Mouse (Mus musculus): Measurements from ENCODE around the gene Syn2.

The Syn2 gene

DNA sequence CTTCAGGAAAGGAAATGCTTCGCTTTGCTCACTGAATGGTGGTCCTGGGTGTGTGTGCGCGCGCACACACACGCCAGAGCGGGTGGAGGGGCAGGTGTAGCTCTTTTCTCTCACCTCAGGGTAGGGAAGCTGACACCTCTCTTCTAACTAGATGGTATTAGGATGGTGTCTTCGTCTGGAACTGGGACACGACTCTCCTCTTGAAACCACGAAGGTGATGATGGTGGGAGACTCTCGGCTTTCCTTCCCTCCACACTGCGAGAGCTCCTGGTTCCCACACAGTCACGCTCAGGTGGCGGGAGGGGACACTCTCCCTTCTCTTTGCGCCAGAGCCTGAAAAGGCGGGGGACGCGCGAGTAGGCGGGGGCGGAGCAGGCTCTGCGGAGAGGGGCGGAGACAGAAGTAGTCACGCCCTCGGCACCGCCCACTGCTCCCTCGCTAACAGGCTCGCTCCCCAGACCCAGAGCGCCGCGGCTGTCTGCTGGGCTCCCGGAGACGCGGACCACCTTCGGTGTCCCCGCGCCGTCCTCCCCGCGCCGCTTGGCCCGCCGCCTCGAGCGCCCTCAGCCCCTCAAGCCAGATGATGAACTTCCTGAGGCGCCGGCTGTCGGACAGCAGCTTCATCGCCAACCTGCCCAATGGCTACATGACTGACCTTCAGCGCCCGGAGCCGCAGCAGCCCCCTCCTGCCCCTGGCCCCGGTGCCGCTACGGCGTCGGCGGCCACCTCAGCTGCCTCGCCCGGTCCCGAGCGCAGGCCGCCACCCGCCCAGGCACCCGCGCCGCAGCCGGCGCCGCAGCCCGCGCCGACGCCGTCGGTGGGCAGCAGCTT, at the start of gene Syn2:
Gene Syn2 (plus strand): TSS at position 402 of the 831 bp plus-strand sequence.
- DNase-seq: peak; percentile 97 to 98

DNA sequence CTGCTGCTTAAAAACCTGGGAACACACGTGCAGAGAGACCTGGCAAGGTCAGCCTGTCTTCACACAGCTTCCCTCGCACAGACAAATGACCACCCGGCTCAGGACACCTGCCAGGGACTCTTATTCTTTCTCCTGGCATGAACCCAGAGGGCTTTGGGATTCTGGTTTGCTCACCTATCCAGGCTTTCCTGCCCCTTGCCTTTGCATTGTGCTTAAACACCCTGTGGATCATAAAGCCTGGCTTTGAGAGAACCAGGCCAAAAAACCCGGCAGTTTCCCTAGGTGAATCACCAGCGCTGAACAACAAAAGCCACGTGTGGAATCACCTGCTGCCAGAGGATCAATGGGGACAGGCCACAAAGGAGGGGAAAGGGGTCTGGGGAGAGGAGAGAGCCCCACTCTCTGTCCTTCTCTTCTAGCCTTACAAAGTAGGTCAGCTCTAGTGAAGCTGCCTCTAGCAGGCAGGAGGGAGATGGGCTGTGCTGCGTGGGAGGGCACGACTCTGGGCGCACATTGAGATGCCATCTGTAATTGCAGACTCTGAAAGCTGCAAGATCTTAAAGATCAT, 49.3 kb upstream of the Syn2 start:
- DNase-seq: peak; percentile 86 to 87

DNA sequence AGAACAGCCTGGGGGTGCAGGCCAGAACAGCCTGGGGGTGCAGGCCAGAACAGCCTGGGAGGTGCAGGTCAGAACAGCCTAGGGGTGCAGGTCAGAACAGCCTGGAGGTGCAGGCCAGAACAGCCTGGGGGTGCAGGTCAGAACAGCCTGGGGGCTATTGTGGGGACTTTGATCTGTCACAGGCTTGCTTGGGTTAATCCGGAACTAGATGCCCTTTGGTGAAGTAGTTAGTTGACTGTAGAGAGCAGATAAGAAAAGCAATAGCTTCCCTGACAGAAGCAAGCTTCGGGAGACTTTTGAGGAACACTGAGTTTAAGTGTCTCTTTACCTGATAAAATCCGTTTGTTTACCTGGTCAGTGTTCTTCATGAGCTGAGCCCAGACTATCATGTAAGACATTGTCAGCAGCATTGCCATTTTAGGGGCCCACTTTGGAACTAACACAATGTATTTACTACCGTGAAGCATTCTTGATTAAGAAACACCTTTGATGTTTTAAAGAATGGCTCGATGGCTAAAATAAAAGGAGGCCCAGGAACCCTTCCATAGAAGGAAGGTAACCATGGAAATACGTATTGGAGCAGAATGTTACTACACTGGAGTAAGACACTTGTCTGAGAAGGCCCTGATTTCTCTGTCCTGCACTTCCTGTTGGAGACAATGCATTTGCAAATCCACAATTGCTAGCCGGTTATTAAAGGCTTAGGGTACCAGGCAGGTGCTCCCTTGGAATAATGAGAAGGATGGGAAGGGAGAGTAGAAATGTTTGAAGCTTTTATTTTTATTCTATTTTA, 46.2 kb upstream of the Syn2 start:
- DNase-seq: no peak

DNA sequence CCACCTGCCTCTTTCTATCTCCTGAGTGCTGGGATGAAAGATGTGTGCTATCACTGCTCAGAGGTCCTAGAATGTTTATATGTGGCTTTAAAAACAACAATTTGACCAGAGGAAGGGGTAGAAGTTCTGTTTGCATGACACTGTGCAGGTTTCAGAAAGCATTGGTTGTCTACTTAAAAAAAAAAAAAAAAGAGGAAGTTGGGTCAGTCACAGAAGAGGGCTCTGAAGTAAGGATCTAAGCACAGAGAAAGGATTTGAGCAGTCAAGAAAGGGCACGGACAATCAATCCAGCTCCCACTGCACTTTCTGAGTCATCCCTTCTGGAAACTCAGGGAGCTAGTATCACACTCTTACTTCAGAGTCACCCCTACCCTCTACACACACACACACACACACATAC, 43.0 kb upstream of the Syn2 start:
- no peak for DNase-seq

DNA sequence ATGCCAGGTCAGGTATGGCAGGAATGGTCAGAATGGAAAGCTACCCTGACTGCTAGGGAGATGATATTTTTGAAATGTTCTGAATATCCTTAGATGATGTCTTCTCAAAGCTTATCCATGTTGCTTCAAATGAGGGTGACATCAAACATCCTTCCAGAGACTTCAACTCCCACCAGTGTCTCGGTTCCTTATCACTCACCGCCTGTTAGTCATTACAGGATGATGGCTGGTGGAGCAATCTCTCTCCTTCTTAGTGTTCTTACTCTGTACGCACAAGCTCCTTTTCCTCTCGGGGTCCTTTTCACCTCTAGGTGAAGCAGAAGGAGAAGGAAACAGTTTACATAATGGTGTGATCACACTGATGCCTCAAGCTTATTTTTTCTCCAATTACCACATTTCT, 32.2 kb upstream of the Syn2 start:
- DNase-seq: no peak

DNA sequence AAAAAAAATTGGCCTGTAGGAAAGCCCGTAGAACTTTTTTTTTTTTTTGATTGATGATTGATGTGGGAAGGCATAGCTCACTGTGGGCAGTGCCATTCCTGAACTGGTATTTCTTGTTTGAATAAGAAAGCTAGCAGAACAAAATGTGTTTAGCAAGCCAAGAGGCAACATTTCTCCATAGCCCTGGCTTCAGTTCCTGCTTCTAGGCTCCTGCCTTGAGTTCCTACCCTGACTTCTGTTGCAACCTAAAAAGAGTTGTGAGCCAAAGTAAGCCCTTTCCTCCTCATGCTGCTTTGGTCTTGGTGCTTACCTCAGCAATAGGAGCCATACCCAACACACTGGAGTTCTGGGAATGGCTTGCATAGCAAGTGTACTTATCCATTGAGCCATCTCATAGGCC, 23.3 kb upstream of the Syn2 start:
- no peak for DNase-seq

DNA sequence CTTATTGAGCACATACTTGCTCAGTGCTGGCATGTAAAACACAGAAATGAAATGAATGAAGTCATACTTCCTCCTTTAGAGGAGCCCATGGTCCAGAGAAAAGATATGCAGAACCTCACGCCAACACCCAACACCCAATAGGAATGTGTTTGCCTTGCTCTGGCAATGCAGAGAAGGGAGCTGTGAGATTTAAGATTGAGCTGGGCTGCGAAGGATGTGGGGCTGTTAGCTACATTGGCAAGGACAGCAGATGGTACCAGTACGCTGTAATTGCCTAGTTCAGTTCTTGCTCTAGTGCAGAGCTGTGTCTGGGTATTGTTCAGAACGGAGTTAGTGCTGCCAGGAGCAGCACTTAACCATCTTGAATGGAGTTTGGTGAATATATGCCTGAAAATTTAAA, 12.5 kb upstream of the Syn2 start:
- peak in 1 of 2 experiments; percentile 13 for DNase-seq

DNA sequence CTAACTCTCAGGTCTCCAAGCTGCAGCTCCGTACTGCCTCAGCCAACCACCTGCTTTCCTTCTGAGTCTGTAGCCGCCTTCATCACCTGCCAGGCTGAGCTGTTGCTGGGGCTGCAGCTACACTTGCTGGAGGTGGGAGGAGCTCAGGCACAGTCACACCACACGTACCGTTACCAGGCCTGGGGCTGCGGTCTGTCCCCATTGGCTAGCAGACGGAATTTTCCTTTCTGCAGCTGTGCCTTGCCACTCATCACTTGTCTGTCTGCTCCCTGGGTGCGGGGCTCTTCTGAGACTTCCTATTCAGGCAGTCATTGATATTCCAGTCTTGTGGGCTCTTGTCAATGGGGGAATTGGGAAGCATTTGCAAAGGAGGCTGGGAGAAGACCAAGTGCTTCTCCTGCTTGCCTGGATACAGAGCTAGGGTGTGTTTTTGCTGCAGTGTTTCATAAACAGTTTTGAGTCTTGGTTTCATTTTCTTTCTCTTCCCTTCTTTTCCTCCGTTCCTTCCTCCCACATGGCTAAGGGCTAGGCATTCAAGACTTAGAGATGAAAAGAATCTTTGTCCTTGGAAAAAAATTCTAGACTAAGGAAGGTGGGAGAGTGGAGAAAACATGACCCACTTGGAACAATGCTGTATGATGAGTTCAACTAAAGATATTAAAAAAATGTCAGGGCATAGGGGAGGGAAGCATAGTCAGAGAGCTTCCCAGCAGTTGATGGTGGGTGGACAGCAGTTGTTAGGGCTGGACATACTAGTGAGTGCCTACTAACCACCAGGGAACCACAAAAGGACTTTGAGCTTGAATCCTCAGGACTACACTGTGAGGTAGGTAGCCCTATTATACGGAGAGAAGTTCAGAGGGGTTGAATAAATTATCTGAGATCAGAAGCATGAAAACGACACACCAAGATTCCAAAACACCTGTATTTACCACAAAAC, 11.2 kb upstream of the Syn2 start:
- DNase-seq: peak; percentile 49 to 55

DNA sequence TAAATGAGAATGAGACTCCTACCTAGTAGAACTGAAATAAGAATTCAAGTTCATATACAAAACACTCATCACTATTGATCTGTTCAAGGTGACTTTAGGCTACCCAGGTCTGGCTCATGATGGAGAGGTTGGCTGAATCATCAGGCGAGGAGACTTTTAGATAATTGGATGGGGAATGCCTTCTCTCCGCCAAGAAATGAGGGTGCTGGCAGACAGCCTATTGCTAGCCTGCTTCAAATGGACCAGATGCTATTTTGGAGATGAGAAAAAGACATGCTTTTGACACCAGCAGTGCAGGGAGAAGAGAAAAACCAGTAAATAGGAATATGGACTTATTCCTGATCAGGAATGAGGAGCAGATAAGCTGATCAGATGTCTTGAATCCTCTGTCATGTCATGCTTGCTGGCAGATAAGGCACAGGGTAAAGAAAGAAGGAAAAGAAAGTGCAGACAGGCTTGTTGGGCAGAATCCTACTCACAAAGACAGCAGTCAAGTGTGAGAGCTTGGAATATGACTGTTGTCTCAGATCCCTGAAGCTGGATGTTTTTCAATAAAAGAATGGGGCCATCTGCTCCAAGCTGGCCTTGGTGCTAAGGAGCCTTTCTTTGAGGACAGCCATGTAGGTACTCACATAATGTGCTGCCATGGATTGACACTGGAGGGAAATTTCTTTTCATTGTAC, 9.9 kb upstream of the Syn2 start:
- DNase-seq: peak; percentile 91 to 94

DNA sequence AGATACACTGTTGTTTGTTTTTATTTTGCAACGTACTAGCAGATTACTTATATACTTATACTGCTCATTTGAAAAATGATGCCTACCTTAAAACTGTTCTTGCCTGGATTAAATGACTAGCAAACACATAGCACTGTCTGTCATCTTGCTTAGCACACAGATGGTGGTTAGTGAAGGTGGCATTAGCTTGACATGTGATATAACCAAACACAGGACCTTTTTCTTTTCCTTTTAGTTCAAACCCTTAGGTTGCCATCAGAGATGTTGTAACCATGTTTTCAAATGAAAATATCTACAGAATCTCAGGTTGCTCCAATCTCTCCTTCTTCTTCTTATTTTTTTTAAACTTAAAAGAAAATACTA, 9.4 kb upstream of the Syn2 start:
- no peak for DNase-seq

DNA sequence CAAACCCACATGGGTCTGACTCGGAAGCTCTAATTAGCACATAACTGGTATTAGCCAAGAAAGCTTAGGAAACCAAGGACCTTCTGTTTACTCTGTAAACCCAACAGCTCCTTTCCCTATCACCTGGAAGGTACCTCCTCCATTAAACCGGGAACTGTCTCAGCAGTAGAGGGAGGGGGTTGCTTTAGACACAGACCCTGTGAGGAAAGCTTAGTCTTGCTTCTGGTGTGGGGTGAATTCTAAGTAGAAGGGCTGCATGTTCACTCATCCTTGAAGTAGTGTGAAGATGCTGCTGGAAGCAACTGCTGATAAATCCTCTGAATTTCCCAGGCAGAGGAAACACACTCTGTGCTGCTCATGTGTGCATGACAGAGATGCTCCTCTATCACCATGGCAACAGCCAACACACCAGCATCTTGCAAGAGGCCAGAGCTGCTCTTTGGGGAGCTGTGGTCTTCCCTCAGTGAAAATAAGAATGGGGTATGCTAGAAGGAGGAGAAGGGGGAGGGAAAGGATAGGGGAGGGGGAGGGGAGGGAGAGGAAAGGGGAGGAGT, 8.4 kb upstream of the Syn2 start:
- DNase-seq: peak; percentile 39 to 40

DNA sequence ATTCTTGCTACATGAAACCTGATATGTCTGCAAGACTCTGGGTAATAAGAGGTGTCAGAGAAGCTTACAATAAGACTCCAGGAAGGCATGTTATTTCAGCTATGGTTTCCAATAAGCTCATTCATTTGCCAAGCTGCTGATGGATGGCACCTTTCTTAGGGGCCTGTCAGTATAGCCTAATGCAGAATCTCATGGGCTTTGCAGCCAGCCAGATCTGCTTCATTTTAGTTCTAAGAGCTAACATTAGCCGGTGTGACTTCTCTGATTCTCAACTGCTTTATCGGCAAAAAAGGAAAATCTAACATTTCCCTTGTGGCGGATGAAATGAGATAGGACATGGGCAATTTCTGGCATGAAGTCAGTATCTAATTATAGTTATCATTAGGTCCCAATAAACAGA, 7.9 kb upstream of the Syn2 start:
- no peak for DNase-seq

DNA sequence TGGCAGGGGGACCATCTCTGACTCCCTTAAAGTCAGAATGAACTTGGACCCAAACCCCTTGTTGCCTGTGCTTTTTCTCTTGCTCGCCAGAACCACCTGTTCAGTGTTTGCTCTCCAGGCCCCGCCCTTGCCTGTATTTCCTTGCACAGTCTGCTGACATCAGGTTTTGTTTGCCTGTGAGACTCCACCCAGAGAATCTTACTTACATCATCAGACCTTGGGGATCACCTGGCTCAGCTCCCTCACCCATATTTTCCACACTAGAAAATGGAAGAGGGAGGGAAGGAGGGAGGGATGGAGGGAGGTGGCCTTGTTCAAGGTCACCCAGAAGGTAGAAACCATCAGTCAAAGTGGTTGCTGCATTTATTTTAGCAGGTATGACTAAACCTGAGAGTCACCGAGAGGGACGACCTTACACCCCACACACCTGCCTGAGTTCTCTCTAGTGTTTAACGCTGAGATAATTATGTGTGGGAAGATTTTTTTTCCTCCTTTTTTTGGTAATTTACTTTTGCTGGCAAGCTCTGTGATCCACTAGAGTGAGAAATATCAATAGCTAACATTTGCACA, 7.4 kb upstream of the Syn2 start:
- peak; percentile 23 to 26 for DNase-seq

DNA sequence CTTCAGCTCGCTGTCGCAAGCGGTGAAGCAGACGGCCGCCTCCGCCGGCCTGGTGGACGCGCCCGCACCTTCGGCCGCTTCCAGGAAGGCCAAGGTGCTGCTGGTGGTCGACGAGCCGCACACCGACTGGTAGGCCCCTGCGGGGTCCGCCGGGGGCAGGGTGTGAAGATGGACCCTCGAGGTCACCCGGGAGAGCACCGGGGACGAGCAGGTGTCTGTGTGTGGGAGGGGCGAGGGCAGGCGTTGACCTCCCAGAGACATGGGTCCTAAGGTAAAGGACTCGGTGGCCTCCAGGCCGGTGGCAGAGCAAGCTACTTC, 589 bp downstream of the Syn2 start:
- DNase-seq: no peak

DNA sequence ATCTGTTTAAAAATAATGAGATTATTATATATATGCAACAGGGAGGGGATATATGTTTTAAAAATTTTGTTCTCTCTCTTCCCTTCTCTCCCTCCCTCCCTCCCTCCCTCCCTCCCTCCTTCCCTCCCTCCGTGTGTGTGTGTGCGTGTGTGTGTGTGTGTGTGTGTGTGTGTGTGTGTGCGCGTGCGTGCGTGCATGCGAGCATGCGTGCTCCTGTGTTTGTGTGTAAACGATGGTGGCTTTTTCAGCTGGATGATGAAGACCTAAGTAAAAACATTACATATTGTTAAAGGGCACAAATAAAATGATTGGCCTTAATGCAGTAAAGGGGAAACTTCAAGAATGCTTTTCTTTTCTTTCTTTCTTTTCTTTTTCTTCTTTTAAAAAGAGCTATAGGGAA, 1.5 kb downstream of the Syn2 start:
- peak in 1 of 2 experiments; percentile 53 for DNase-seq

DNA sequence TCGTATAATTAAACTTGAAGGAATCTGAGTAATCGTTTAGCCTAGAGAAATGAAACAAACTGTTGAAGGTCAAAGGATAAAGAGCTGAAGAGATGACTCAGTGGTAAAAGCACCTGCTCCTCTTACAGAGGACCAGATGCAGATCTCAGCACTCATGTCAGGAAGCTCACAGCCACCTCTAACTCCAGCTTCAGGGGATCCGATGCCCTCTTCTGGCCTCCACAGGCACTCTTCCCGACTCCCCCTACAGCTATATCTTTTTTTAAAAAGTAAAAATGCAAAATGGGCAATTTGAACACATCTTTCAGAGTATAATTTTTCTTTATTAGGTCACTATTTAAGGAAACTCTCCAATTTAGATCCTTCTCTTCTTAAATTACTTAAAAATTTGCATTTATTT, 6.7 kb downstream of the Syn2 start:
- no peak for DNase-seq

DNA sequence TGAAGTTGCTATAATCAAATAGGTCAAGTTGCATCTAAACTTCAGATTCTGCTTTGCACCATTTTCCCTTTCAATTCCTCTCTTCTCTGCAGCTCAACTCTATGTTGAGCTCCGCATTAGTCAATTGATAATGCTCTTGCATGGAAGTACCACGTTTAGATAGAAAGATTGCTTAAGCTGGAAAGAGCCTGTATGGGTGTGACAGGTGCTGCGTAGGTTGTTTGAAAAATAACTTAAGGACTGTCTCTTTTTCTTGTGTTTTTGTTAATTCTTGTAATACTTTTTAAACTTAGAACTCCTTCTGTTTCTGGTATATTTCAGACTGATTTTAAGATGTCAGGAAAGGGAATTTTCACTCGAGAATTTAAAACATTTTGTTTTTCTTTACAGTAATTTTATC, 26.5 kb downstream of the Syn2 start:
- DNase-seq: no peak

DNA sequence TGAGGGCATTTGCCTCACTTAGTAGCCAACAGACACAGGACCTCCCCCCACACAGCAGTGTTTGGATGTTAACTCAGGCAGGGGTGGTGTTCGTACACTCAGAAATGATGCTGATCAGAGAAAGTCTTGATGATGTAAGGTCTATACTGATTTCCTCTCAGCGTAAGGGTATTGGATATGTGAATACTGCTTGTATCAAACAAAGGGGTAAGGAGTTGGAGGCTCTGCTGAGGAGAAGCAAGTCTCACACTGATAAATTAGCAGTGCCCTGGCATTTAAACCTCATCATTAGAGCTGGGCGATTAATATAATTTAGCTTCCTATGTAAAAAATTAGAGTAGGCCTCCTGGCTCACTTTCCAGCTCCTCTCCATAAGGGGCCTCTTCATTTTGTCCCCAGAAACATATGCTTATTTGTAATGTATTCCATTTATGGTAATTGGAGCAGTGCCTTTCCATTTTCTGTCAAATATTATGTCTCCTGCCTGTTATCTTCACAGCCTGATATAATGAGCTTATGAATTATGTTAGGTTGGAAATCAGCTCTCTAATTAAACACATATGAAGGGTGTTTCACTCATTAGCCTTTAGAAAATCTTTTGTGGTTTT, 31.3 kb downstream of the Syn2 start:
- DNase-seq: no peak

DNA sequence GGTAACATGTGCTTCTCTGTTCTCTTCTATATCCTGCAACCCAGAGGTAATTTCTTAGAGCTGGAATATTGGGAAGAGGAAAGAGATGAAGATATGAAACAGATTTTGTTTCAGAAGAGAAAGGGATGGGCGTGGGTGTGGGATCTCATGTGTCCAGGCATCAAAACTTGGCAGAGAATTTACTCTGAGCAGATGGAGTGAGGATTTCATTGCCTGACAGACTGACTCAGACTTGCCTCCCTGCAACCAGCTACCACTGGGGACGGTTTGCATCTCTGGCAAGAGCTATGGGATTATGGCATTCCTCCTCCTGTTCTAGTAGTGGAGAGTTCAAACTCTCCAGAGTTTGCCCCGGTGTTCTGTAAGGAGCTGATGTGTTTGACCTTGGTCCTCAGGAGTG, 34.2 kb downstream of the Syn2 start:
- peak; percentile 71 to 82 for DNase-seq

DNA sequence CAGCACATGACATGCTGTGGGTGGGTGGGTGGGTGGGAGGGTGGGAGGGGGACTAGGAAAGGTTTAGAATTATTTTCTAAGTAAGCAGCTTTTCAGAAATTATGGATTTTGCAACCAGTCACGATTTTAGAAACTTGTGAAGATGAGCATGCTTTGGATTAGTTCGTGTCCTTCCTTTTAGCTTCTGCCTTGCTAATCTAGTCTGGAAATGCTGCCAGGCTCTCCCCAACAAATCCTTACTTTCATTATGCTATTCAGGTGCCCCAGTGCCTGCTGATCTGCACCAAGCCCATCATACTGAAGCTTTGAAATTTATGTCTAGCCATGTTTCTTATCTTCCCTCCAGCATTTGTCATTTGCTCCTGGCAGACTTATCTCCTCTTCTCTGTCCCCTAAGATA, 34.8 kb downstream of the Syn2 start:
- DNase-seq: no peak

DNA sequence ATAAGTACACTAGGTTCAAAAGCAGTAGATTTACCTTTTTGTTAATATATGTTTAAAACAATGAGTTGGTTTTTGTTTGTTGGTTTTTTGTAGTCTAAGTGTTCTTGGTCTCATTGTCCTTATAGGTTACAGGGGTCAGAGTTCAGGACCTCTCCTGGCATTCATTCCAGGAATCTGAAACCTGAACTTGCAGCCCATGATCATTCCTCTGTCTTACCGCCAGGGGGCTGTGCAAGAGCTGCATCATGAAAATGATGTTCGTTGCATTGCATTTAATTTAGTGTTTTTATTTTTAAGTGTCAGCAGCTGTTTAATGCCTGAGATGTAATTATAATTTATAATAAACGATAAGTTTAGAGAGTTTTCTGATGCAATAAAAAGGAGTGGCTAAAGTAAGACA, 40.1 kb downstream of the Syn2 start:
- peak in 1 of 2 experiments; percentile 49 for DNase-seq

All from cerebellum, postnatal 25 days (tissue).